Mouse (Mus musculus) adrenal gland, postnatal 36 days (tissue): ENCODE data around the gene Lpcat3. TPM values are rescaled to one million over a fixed set of nuclear protein-coding genes. Genes with fewer than 3 reads are reported as not detected.

Experiments used
- DNase-seq, 2 experiments: peaks; one replicate each; pipeline ENCODE4 v3.0.0; 2021; ENCODE audit warnings: mixed read lengths in 1 of 2
- microRNA-seq: library from miRNA; unstranded; fragments of <30 nt; microRNA quantifications from one replicate; pipeline ENCODE4 v1.2.0, GENCODE M21; 2021
- total RNA-seq, 2 experiments: library from RNA; stranded (reverse); gene quantifications; 2 replicates each; pipeline ENCODE4 v1.2.3; 2021

The Lpcat3 gene
- total RNA-seq, 2 experiments from 2014 or later = 77.0 to 113 TPM

DNA sequence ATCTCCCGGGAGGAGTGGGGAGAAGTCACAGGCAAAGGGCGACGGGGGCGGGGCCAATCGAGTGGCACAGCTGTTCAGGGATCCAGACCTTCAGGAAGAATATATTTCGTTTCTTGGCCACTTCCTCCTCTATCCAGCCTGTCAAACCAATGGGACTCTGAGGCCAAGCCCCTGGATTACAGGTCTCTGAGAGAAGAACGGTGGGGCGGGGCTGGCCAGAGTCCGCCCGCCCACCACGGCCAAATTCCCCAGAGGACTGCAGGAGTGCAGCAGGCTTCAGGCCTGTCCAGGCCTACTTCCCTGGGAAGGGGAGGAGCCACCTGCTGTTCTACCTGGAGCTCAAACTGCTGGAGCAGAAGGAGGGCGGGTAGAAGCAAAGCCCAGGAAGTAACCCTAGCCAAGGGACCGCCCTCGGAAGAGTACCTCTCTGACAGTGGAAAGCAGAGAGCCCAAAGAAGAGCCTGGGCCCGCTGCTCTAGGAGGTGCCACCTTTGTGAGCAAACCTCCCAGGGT is 75.7 kb downstream of the Lpcat3 start, which contains the start of gene Ptpn6:
Ptpn6 (minus strand) TSS at position 204 of the 513 bp plus-strand sequence.
- peak in 1 of 2 experiments; percentile 51 for DNase-seq

DNA sequence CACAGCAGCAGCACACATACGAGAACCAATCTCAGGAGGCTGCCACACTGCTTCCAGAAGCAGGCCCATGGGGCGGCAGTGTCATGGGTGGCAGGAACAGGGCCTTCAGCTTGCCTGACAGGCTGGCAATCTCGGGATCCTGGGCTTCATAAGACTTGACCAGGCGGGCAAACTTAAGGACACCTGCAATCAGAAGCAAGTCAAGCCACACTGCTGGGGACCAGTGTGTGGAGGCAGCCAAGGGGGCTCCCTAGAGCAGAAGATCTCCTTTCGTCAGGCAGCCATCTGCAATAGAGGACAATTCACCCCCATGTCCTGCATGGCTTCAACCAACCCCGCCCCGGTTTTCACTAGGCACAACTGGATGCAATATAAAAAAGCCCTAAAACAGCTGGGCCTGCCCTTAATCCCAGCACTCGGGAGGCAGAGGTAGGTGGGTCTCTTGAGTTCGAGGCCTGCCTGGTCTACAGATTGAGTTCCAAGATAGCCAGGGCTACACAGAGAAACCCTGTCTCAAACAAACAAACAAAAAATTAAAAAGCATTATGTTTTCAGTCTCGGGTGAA is 76.5 kb downstream of the Lpcat3 start:
- DNase-seq = no peak

DNA sequence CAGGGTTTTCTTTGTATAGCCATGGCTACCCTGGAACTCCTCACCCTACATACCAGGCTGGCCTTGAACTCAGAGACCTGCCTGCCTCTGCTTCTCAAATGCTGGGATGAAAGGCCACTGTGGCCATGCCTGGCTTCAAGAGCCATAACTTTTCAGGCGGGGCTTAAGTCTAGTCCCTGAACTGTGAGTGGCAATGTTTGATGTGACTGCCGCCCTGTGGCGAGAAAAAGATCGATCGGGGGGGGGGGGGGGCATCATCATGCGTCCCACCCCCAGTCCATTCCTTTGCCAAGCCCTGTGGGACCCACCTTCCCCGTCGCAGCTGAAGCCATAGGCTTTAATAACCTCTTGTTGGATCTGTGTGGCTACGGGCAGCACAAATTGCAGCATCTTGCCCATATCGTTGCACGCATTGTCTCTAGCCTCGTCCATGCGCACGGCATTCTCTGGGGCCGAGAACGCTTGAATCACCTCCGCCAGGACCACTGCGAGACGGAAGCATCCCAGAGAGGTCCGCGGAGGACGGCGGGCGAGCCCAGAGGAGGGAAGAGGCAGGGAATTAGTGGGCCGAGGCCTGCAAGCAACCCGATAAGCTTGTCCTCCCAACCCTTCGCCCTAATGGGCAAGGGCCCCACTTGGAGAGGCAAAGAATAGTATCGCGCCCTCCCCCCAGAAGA is 77.5 kb downstream of the Lpcat3 start:
- peak; percentile 54 to 65 for DNase-seq

DNA sequence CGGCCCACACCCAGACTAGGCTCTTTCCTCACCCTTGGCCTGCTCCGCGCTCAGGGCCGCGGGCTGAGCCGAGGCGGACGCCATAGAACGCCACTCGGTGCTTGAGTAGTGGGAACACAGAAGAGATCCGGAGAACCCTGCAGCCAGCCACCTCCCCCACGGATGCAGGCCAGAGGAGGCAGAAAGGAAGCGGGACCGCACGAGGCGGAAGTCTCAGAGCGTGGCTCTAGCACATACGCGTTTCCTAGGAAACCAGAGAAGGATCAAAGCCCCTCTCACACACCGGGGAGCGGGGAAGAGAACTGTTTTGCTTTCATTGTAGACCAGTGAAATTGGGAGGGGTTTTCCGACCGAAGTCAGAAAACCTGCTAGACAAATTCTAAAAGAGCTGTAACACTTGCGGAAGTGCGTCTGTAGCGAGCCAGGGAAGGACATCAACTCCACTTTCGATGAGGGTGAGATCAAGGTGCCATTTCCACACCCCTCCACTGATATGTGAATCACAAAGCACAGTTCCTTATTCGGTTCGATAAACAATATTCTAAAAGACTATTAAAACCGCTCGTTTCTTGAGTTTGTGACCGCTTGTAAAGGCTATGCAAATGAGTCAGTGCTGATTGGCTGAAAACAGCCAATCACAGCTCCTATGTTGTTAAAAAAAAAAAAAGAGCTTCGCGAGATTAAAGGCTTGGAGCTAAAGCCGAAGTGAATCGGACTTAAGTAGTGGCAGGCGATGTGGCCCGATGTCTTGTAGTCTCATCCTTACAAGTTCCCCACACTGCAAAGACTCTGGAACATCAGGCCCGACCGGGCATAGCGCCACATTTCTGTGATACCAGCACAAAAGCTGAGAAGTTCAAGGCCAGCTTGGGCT is 78.3 kb downstream of the Lpcat3 start, which contains the start of gene Grcc10:
Grcc10 (minus strand) TSS at position 487 of the 874 bp plus-strand sequence.
- DNase-seq = peak; percentile 86 to 87

DNA sequence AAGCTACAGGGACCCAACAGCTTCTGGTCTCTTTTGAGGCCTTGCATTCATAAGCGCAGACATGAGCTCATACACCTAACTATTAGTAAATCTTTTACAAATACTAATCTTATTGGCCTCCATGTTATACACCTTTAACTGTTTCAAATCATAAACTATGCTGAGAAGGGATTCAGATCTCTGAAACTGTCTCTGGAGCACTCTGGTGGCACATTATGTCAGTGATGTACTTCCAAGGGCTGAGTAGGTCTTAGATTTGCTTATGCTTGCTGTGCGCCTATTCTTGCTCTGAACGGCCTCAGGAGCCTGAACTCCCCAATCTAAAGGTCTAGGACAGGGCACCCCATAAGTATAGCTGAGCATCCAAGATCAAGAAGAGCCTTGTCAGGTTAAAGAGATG is 79.0 kb downstream of the Lpcat3 start:
- no peak for DNase-seq

DNA sequence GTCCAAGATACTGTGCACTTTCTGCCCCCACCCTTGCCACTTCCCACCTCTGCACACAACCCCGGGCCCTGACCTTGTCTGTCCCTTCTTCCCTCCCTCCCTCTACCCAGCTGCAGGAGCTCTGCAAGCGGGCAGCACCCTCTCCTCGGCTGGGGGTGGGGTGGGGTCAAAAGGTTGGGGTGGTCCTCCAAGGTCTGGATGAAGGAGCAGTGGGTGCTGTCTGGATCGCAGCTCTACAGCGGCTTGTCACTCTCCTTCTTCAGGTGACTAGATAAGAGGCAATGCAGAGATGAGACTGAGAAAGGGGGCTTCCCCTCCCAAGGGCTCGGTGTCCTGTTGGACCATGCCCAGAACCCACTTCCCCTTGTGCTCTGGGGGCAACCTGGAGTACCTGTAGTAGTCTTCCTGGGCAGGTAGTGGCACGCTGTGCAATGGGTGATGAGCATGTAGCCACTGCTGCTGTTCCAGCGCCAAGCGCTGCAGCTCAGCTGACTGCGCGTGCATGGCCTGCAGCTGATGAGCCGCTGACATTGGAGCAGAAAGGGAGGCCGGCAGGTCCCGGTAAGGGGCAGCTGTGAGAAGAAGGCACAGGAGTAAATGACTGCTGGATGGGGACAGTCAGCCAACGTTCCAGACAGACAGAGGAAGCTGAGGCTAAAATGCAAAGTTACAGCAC is 80.2 kb downstream of the Lpcat3 start:
- no peak for DNase-seq

DNA sequence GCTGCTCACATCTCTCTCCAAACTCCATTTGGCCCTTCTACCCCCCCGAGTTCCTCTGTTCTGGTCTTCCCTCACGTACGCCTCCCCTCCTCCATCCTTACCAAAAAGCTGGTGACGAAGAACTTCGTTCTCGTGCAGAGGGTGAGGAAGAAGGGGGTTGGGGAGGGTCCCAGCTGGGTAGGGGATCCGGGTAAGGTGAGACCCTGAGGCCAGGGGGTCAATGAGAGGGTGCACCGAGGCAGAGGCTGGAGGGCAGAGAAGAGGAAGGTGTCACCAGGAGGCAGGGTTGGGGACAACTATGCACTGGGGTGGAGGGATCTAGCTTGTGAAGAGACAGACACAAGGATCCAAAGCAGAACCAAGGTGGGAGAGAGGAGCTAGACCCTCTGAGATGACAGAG is 80.8 kb downstream of the Lpcat3 start:
- no peak for DNase-seq

DNA sequence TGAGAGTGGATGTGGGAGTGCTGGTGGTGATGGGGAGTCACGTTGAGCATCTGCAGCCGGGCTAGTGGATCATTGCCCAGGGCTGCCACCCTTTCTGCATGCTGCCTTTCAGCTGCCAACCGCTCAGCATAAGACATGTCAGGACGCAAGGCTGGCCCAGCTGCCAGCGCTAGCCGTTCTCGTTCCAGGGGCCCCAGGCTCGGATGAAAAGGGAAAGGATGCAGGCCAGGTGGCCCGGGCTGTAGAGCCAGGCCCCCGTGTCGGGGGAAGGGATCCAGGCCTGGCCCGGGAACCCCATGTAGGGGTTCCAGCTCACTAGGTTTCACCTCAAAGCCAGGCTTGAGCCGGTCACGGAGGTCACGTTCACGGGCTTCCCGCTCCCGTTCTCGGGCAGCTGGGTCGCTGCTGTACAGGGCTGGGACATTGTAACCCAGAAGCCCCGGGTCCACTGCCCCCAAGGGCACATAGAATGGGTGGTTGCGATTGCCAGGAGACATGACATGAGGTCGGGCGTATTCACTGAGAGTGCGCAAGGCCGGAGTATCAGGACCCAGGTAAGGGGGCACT is 82.0 kb downstream of the Lpcat3 start:
- no peak for DNase-seq

DNA sequence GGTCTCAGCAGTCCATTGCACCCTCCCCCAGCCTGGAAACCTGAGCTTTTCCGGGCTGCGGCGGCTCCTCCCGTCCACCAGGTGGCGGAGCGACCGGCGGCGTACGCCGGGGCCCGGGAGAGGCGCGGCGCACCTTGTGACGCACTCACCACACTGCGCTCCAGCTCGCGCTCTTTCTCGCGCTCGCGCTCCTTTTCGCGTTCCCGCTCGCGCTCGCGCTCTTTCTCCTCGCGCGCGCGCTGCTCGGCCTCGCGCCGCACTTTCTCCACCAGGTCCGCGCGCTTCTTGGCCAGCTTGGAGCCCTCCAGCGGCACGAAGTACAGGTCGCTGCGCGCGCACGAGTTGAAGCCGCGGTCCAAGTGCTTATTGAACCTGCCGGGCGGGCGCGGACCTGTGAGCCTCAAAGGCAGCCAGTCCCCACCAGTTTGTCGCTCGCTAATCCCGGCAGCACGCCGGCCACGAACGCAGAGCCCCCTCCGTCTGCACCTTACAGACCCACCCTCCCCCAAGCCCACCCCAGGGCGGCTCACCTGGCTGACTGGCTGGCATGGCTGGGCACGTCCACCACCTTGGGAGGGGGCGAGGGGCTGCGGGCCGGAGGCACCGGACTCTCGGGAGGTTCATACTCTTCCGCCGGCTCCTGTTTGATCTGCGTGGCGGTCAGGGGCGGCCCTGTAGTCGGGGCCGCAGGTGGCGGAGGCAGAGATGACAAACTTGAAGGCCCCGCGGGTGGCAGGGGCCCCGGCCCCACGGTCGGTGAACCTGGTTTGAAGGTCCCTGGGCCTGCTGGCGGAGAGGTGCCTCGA is 82.9 kb downstream of the Lpcat3 start:
- DNase-seq = peak; percentile 95 to 96

DNA sequence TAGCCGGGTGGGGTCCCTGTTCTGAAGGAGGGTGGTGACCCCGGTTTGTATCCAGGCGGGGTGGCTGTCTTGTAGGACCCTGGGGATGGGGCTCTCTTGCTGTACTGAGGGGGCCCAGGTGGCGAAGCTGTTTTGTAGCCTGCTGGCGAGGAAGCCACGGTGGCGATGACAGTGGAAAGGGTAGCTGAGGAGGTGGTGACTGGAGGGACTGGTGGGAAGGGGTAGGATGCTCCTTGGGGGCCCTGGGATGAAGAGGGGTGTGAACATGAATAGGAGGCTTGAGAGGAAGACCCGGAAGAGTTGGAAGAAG is 83.4 kb downstream of the Lpcat3 start:
- DNase-seq = no peak

DNA sequence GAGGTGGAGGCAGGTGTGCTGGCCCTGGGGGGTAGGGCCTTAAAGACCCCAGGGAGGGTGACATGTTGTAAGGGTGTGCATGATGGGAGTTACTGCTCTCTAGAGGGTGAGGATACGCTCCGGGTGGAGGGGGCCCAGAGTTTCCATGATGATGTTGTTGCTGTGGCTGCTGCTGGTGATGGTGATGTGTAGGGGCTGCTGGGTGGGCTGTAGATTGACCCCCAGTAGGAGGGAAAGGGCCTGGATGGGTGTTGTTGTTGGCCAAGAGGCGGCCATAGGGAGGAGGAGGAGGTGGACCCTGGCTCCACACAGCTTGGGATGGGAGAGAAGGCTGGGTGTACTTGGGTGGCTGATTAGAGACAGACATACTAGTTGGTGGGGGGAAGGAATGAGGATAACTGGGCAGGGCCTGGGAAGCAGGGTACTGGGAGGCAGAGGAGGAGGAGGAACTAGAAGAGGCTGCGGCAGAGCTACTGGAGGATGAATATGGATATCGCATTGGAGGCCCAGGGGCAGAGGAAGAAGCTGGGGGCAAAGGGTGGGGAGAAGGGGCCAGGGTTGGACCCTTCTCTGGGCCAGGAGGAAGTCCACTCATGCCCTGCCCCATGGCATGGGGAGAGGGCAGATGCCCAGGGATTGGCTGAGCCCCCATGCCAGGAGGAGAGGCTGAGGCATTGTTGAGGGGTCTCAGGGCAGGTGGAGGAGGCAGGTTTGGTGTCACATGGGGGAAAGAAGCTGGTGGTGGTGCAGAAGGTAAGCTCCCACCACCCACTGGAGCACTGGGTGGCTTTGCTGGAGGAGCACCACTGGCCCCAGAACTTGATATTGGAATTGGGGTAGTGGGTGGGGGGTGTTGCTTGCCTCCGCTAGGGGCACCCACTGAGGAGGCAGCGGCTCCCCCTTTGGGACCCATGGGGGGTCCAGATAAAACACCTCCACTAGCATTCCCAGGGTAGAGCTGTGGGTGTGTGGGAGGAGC is 84.1 kb downstream of the Lpcat3 start:
- no peak for DNase-seq

DNA sequence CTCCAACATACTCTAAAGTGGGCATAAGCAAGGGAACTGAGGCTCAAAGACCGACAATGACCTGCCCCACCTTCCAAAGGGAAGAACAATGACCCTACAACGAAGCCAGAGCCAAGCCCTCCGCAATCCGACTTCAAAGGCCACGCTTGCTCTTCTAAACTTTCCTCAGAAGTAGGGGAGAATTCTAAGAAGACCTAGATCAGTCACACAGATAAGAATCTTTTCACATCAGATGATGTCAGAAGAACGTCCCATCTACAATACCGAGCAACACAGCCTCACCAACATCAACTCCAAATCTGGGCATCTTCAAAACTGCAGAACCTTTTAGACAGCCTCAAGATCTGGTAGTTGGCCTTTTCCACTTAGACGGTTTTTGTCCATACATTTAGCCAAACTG is 87.6 kb downstream of the Lpcat3 start:
- no peak for DNase-seq

DNA sequence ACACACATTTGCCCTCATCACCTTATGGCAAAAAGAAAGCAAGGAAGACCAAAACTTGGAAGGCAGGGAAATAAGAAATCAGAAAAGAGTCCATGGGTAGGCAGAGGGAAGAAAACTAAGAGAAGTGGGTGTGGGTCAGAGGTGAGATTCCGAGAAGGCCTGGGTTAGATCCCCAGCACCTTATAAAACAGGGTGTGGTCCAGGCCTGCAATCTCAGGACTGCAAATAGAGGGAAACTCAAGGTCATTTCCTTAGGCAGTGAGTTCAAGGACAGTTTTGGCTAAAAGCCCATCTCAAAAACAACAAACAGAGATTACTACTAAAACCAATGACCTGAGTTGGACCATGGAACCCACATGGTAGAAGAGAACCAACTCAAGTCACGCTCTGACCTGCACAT is 91.0 kb downstream of the Lpcat3 start:
- DNase-seq = no peak

Small RNAs within 50 kb of the gene (microRNA-seq; reads per million reads assigned to microRNA genes)
- gene Mir141 (3.7 reads per million, percentile 10 among the genes with 10 or more reads in this experiment), gene Mir200c (35.1 reads per million, percentile 40 among the genes with 10 or more reads in this experiment)

Other genes with a start within 250 kb of the Lpcat3 start
- 10 to 100 TPM; 89.5 to 96.9 TPM for gene Pex5, start 248.0 kb upstream of the Lpcat3 start, total RNA-seq
- gene Clstn3, start 198.2 kb upstream of the Lpcat3 start, total RNA-seq = 10 to 100 TPM; 54.9 to 78.2 TPM
- gene C1rl, start 169.9 kb upstream of the Lpcat3 start, total RNA-seq = 10 to 100 TPM; 11.8 to 15.5 TPM
- 10 to 100 TPM; 38.7 to 52.4 TPM for gene C1ra, start 150.6 kb upstream of the Lpcat3 start, total RNA-seq
- gene C1s1, start 120.7 kb upstream of the Lpcat3 start, total RNA-seq = 10 to 100 TPM; 46.2 to 61.5 TPM
- 1 to 10 TPM; 5.8 to 7.8 TPM for gene C1rb, start 92.7 kb upstream of the Lpcat3 start, total RNA-seq
- gene C1s2, start 26.9 kb upstream of the Lpcat3 start, total RNA-seq = 1 to 10 TPM; 2.4 to 2.6 TPM
- gene Emg1, start 49.2 kb downstream of the Lpcat3 start, total RNA-seq = 10 to 100 TPM; 87.2 to 88.2 TPM
- 100 to 1,000 TPM; 308 to 325 TPM for gene Phb2, start 49.3 kb downstream of the Lpcat3 start, total RNA-seq
- 1 to 10 TPM; 5.5 to 9.6 TPM for gene Ptpn6, start 75.7 kb downstream of the Lpcat3 start, total RNA-seq
- gene Grcc10, start 78.3 kb downstream of the Lpcat3 start, total RNA-seq = 100 to 1,000 TPM; 331 to 397 TPM
- gene Gm45234, start 93.0 kb downstream of the Lpcat3 start, total RNA-seq = under 1 TPM in 1 of 2 experiments, not detected in 1; 0.56 TPM
- gene Atn1, start 93.5 kb downstream of the Lpcat3 start, total RNA-seq = 10 to 100 TPM; 77.4 to 78.1 TPM
- 10 to 100 TPM; 12.4 to 32.6 TPM for gene Eno2, start 106.6 kb downstream of the Lpcat3 start, total RNA-seq
- gene Lrrc23, start 116.7 kb downstream of the Lpcat3 start, total RNA-seq = under 1 TPM in 1 of 2 experiments, not detected in 1; 0.43 TPM
- 10 to 100 TPM; 16.9 to 25.4 TPM for gene Spsb2, start 145.6 kb downstream of the Lpcat3 start, total RNA-seq
- gene Tpi1, start 151.3 kb downstream of the Lpcat3 start, total RNA-seq = 100 to 1,000 TPM; 406 to 411 TPM
- gene Usp5, start 166.5 kb downstream of the Lpcat3 start, total RNA-seq = 100 to 1,000 TPM; 120 to 126 TPM
- gene Cdca3, start 166.5 kb downstream of the Lpcat3 start, total RNA-seq = 1 to 10 TPM; 5.9 to 9.2 TPM
- 1 to 10 TPM; 6.2 to 8.1 TPM for gene Gnb3, start 177.2 kb downstream of the Lpcat3 start, total RNA-seq
- 10 to 100 TPM; 21.7 to 24.5 TPM for gene P3h3, start 194.7 kb downstream of the Lpcat3 start, total RNA-seq
- 1 to 10 TPM in 1 of 2 experiments, under 1 TPM in 1; 0.89 to 1.2 TPM for gene Gpr162, start 201.0 kb downstream of the Lpcat3 start, total RNA-seq
- under 1 TPM; 0.30 to 0.50 TPM for gene Cd4, start 225.2 kb downstream of the Lpcat3 start, total RNA-seq
- gene Lag3, start 248.7 kb downstream of the Lpcat3 start, total RNA-seq = 1 to 10 TPM; 1.0 to 1.3 TPM